7 mouse cellular contexts compared by ENCODE assay signal in genomic region chr12:117363457-117363856, GRCm38 (mm10).
DNase-seq lines count a peak whose midpoint lies in the region; ATAC-seq and TF ChIP-seq lines count a peak whose summit lies in the region.
"Not testable (repeated sequence)": the region's sequence is repeated elsewhere in the genome, so short reads cannot be mapped to it uniquely, and the experiment has no call there.

No protein-coding gene starts in this region.

- not testable (repeated sequence) for H3K9me3 ChIP-seq in forebrain, embryonic 12.5 days; hindbrain, embryonic 14.5 days (ENCODE audit: control insufficient read depth, low read length); midbrain, embryonic 10.5 days (replicated peaks); midbrain, embryonic 16.5 days (replicated peaks; ENCODE audit: control insufficient read depth, low read length, poor library complexity, severe bottlenecking); neural tube, embryonic 15.5 days (replicated peaks)

- not testable (repeated sequence) for H3K36me3 ChIP-seq in forebrain, embryonic 12.5 days (replicated peaks); hindbrain, embryonic 14.5 days (replicated peaks; ENCODE audit: control insufficient read depth, insufficient read depth); midbrain, embryonic 10.5 days; midbrain, embryonic 16.5 days (ENCODE audit: control insufficient read depth, insufficient read depth, low read length); neural tube, embryonic 15.5 days

- peaks cover 17% of the 10 kb centered on the region for H3K4me1 ChIP-seq in forebrain, embryonic 12.5 days
- not testable (repeated sequence) for H3K4me1 ChIP-seq in hindbrain, embryonic 14.5 days (replicated peaks; ENCODE audit: control insufficient read depth, insufficient read depth, low read length); midbrain, embryonic 16.5 days (ENCODE audit: control insufficient read depth, insufficient read depth, low read length); neural tube, embryonic 15.5 days
- peaks cover 25% of the 10 kb centered on the region for H3K4me1 ChIP-seq in midbrain, embryonic 10.5 days

- 59% methylated on average over 4 of the region's 4 CpGs for WGBS in forebrain, embryonic 12.5 days
- 54% methylated on average over 3 of the region's 4 CpGs for WGBS in hindbrain, embryonic 14.5 days
- 67% methylated on average over 4 of the region's 4 CpGs for WGBS in midbrain, embryonic 10.5 days
- WGBS in midbrain, embryonic 16.5 days, result 52% methylated on average over 3 of the region's 4 CpGs
- WGBS in neural tube, embryonic 15.5 days, result 50% methylated on average over 4 of the region's 4 CpGs

- not testable (repeated sequence) for H3K4me3 ChIP-seq in forebrain, embryonic 12.5 days (replicated peaks); hindbrain, embryonic 14.5 days (replicated peaks; ENCODE audit: low read length); layer of hippocampus, adult 2 months; midbrain, embryonic 10.5 days; midbrain, embryonic 16.5 days (ENCODE audit: low read depth, low read length); neural tube, embryonic 15.5 days (replicated peaks)

- H3K27ac ChIP-seq in forebrain, embryonic 12.5 days; hindbrain, embryonic 14.5 days; layer of hippocampus, adult 2 months; midbrain, embryonic 16.5 days (ENCODE audit: low read length); neural tube, embryonic 15.5 days (replicated peaks): not testable (repeated sequence)
- 0 out of 2 replicates have a peak overlapping the region, but pooled peaks have one; percentile 42 for H3K27ac ChIP-seq in midbrain, embryonic 10.5 days (replicated peaks)

- DNase-seq in hindbrain, embryonic 14.5 days (ENCODE audit: low spot score); layer of hippocampus, adult 2 months (ENCODE audit: low spot score in 2 of 2); midbrain, embryonic 10.5 days (ENCODE audit: low spot score): not testable (repeated sequence)

- ATAC-seq in forebrain, embryonic 12.5 days (ENCODE audit: low FRiP score), result peak; percentile 68
- ATAC-seq in frontal cortex, adult (ENCODE audit: low TSS enrichment), result peak; percentile 82
- peak; percentile 78; the same call in 1 of the 2 replicates for ATAC-seq in hindbrain, embryonic 14.5 days (ENCODE audit: low FRiP score)
- peak; percentile 80 for ATAC-seq in midbrain, embryonic 16.5 days
- ATAC-seq in neural tube, embryonic 15.5 days (ENCODE audit: low FRiP score), result peak; percentile 83

- TF ChIP-seq CTCF in layer of hippocampus, adult 2 months (conservative IDR thresholded peaks at IDR 0.05), result peak; percentile 62

- H3K9ac ChIP-seq in forebrain, embryonic 12.5 days; hindbrain, embryonic 14.5 days; midbrain, embryonic 16.5 days (ENCODE audit: low read depth, low read length); neural tube, embryonic 15.5 days (replicated peaks): not testable (repeated sequence)

- not testable (repeated sequence) for H3K4me2 ChIP-seq in forebrain, embryonic 12.5 days; hindbrain, embryonic 14.5 days (replicated peaks); midbrain, embryonic 16.5 days (ENCODE audit: low read length); neural tube, embryonic 15.5 days

- peaks cover 28% of the 10 kb centered on the region for H3K27me3 ChIP-seq in forebrain, embryonic 12.5 days
- H3K27me3 ChIP-seq in hindbrain, embryonic 14.5 days (ENCODE audit: control insufficient read depth, insufficient read depth, low read length); midbrain, embryonic 10.5 days (ENCODE audit: low read depth, poor library complexity, severe bottlenecking); midbrain, embryonic 16.5 days (ENCODE audit: control insufficient read depth, insufficient read depth, low read depth, low read length); neural tube, embryonic 15.5 days (replicated peaks): not testable (repeated sequence)
